Mouse (Mus musculus): ENCODE data around the gene Atp5h. TPM values are rescaled to one million over a fixed set of nuclear protein-coding genes. Genes with fewer than 3 reads are reported as not detected.

Atp5h gene
- polyA plus RNA-seq (2012; rRNA removed): 70.2 and 90.1 TPM in 2 replicates

GRCm38 (mm10) chr11:115419531-115420237 lies at the start of gene Atp5h, which contains the start of gene Kctd2:
Atp5h (minus strand) TSS chr11:115419962.
Kctd2 (plus strand) TSS chr11:115420128.

GRCm38 (mm10) chr11:115462243-115462891 lies 42.6 kb upstream of the Atp5h start, which contains the start of gene Slc16a5:
Slc16a5 (plus strand) TSS chr11:115462474.

GRCm38 (mm10) chr11:115439906-115440595 lies 20.3 kb upstream of the Atp5h start, which contains the start of gene Trim80:
Trim80 (plus strand) TSS chr11:115440545.

GRCm38 (mm10) chr11:115403338-115404124 lies 16.2 kb downstream of the Atp5h start, which contains the start of gene Mrpl58:
Mrpl58 (plus strand) TSS chr11:115403752.

GRCm38 (mm10) chr11:115381743-115382539 lies 37.8 kb downstream of the Atp5h start, which contains the start of gene Cdr2l:
Cdr2l (plus strand) TSS chr11:115381916.

GRCm38 (mm10) chr11:115367395-115367944 lies 52.3 kb downstream of the Atp5h start, which contains the start of gene Hid1:
Hid1 (minus strand) TSS chr11:115367756.

Other genes starting within 250 kb of the Atp5h start
- 12.2 and 12.5 TPM in 2 replicates for gene Tmem104, start 232.5 kb downstream of the Atp5h start, polyA plus RNA-seq (2012; rRNA removed)
- 20.6 and 29.8 TPM in 2 replicates for gene Nat9, start 232.1 kb downstream of the Atp5h start, polyA plus RNA-seq (2012; rRNA removed)
- gene Grin2c, start 152.7 kb downstream of the Atp5h start, polyA plus RNA-seq (2012; rRNA removed): 0.06 TPM in 1 of 2 replicates, not detected in the other
- gene Fdxr, start 142.9 kb downstream of the Atp5h start, polyA plus RNA-seq (2012; rRNA removed): 23.6 and 27.4 TPM in 2 replicates
- 0.81 and 1.7 TPM in 2 replicates for gene Fads6, start 122.3 kb downstream of the Atp5h start, polyA plus RNA-seq (2012; rRNA removed)
- not detected in 2 replicates for gene Otop2, start 112.8 kb downstream of the Atp5h start, polyA plus RNA-seq (2012; rRNA removed)
- gene Ush1g, start 97.9 kb downstream of the Atp5h start, polyA plus RNA-seq (2012; rRNA removed): 0.03 and 0.17 TPM in 2 replicates
- gene Otop3, start 85.2 kb downstream of the Atp5h start, polyA plus RNA-seq (2012; rRNA removed): 0.05 TPM in 1 of 2 replicates, not detected in the other
- gene Hid1, start 52.2 kb downstream of the Atp5h start, polyA plus RNA-seq (2012; rRNA removed): 154 and 170 TPM in 2 replicates
- 15.9 and 17.5 TPM in 2 replicates for gene Cdr2l, start 38.0 kb downstream of the Atp5h start, polyA plus RNA-seq (2012; rRNA removed)
- 62.6 and 65.1 TPM in 2 replicates for gene Mrpl58, start 16.2 kb downstream of the Atp5h start, polyA plus RNA-seq (2012; rRNA removed)
- gene Kctd2, start 166 bp upstream of the Atp5h start, polyA plus RNA-seq (2012; rRNA removed): 24.0 and 31.1 TPM in 2 replicates
- gene Trim80, start 20.6 kb upstream of the Atp5h start, polyA plus RNA-seq (2012; rRNA removed): 0.38 and 0.44 TPM in 2 replicates
- 96.1 and 135 TPM in 2 replicates for gene Slc16a5, start 42.5 kb upstream of the Atp5h start, polyA plus RNA-seq (2012; rRNA removed)
- 13.3 and 13.4 TPM in 2 replicates for gene Armc7, start 55.7 kb upstream of the Atp5h start, polyA plus RNA-seq (2012; rRNA removed)
- 128 and 130 TPM in 2 replicates for gene Nt5c, start 71.9 kb upstream of the Atp5h start, polyA plus RNA-seq (2012; rRNA removed)
- gene Jpt1, start 94.4 kb upstream of the Atp5h start, polyA plus RNA-seq (2012; rRNA removed): 314 and 446 TPM in 2 replicates
- 24.5 and 24.8 TPM in 2 replicates for gene Sumo2, start 116.3 kb upstream of the Atp5h start, polyA plus RNA-seq (2012; rRNA removed)
- gene Nup85, start 144.5 kb upstream of the Atp5h start, polyA plus RNA-seq (2012; rRNA removed): 25.9 and 31.4 TPM in 2 replicates
- gene Mrps7, start 184.0 kb upstream of the Atp5h start, polyA plus RNA-seq (2012; rRNA removed): 15.9 and 19.3 TPM in 2 replicates
- 18.0 and 29.5 TPM in 2 replicates for gene Gga3, start 184.1 kb upstream of the Atp5h start, polyA plus RNA-seq (2012; rRNA removed)
- gene Mif4gd, start 193.0 kb upstream of the Atp5h start, polyA plus RNA-seq (2012; rRNA removed): 87.1 and 118 TPM in 2 replicates
- 29.7 and 37.1 TPM in 2 replicates for gene Slc25a19, start 208.3 kb upstream of the Atp5h start, polyA plus RNA-seq (2012; rRNA removed)

All from colon, adult 2 months (tissue).